Comparison of ENCODE assay signal across 17 mouse cellular contexts in genomic region chrX:162552383-162552782, GRCm38 (mm10).
DNase-seq lines count a peak whose midpoint lies in the region; ATAC-seq and TF ChIP-seq lines count a peak whose summit lies in the region.
"Had no signal": no experiment of that assay in that cellular context is flagged by ENCODE, and none has a peak within 500 bp of the region (broad histone marks: within the 10 kb centered on the region; RNA-seq: fewer than 3 reads in every experiment).

No protein-coding gene starts in this region.

- no peak for ATAC-seq in kidney, postnatal 0 days (replicated peaks; ENCODE audit: low FRiP score, low read depth)
- ATAC-seq in hindbrain, embryonic 16.5 days = peak; percentile 74
- ATAC-seq in heart, embryonic 12.5 days (ENCODE audit: insufficient number of reproducible peaks, low FRiP score) = no peak
- ATAC-seq: forebrain, postnatal 0 days; liver, embryonic 12.5 days had no signal

- no peak overlapping the region for H3K27ac ChIP-seq in kidney, postnatal 0 days
- no peak overlapping the region for H3K27ac ChIP-seq in kidney, adult 2 months (ENCODE audit: insufficient read depth, low read depth, low read length)
- peak overlapping the region; percentile 29; the same call in 1 of the 2 replicates for H3K27ac ChIP-seq in hindbrain, embryonic 16.5 days (ENCODE audit: low read depth, low read length)
- H3K27ac ChIP-seq in limb, embryonic 10.5 days = no peak overlapping the region
- H3K27ac ChIP-seq in heart, embryonic 12.5 days (ENCODE audit: poor library complexity, severe bottlenecking) = no peak overlapping the region
- H3K27ac ChIP-seq: embryonic facial prominence, embryonic 12.5 days; gastrocnemius, adult 2 months; heart, embryonic 15.5 days; liver, embryonic 12.5 days; lung, embryonic 15.5 days had no signal

- DNase-seq in kidney, postnatal 0 days (ENCODE audit: low spot score) = peak; percentile 12
- no peak for DNase-seq in kidney, adult 2 months
- DNase-seq in ovary, adult 18-20 months (ENCODE audit: low spot score) = peak; percentile 2
- DNase-seq in ovary, postnatal 14 days (ENCODE audit: low spot score) = no peak
- no peak for DNase-seq in limb, embryonic 10.5 days (ENCODE audit: low spot score)
- DNase-seq: cerebellum, adult 11 months; forebrain, postnatal 0 days; gastrocnemius, adult 2 months; heart, adult 18-20 months; kidney, adult 11 months; thymus, adult 18-20 months had no signal

- no peak for TF ChIP-seq POLR2A in kidney, adult 2 months (IDR thresholded peaks at IDR 0.05; ENCODE audit: low read depth, low read length)

- no peak overlapping the region for H3K4me2 ChIP-seq in kidney, postnatal 0 days (ENCODE audit: low read length)
- H3K4me2 ChIP-seq in hindbrain, embryonic 16.5 days (ENCODE audit: low read length) = no peak overlapping the region
- no peak overlapping the region for H3K4me2 ChIP-seq in heart, embryonic 12.5 days
- H3K4me2 ChIP-seq: embryonic facial prominence, embryonic 12.5 days; heart, embryonic 15.5 days; liver, embryonic 12.5 days; lung, embryonic 15.5 days had no signal

- no peaks in the 10 kb centered on the region for H3K36me3 ChIP-seq in kidney, postnatal 0 days (ENCODE audit: insufficient read depth, low read length)
- no peaks in the 10 kb centered on the region for H3K36me3 ChIP-seq in kidney, adult 2 months (ENCODE audit: control insufficient read depth, insufficient read depth, low read length)
- H3K36me3 ChIP-seq in hindbrain, embryonic 16.5 days (ENCODE audit: control insufficient read depth, insufficient read depth, low read length) = no peaks in the 10 kb centered on the region
- no peaks in the 10 kb centered on the region for H3K36me3 ChIP-seq in limb, embryonic 10.5 days
- H3K36me3 ChIP-seq in heart, embryonic 12.5 days = no peaks in the 10 kb centered on the region
- H3K36me3 ChIP-seq: embryonic facial prominence, embryonic 12.5 days; heart, embryonic 15.5 days; liver, embryonic 12.5 days; lung, embryonic 15.5 days had no signal

- no peak overlapping the region for H3K9ac ChIP-seq in kidney, postnatal 0 days (ENCODE audit: low read depth, low read length)
- no peak overlapping the region for H3K9ac ChIP-seq in hindbrain, embryonic 16.5 days (ENCODE audit: low read depth, low read length)
- no peak overlapping the region for H3K9ac ChIP-seq in heart, embryonic 12.5 days
- H3K9ac ChIP-seq: embryonic facial prominence, embryonic 12.5 days; forebrain, postnatal 0 days; heart, embryonic 15.5 days; liver, embryonic 12.5 days; lung, embryonic 15.5 days had no signal

- H3K4me3 ChIP-seq in kidney, postnatal 0 days (replicated peaks; ENCODE audit: low read depth, low read length) = no peak overlapping the region
- no peak overlapping the region for H3K4me3 ChIP-seq in kidney, adult 2 months (ENCODE audit: insufficient read depth, low read depth, low read length)
- no peak overlapping the region for H3K4me3 ChIP-seq in hindbrain, embryonic 16.5 days (ENCODE audit: low read length)
- no peak overlapping the region for H3K4me3 ChIP-seq in limb, embryonic 10.5 days
- no peak overlapping the region for H3K4me3 ChIP-seq in heart, embryonic 12.5 days
- H3K4me3 ChIP-seq: embryonic facial prominence, embryonic 12.5 days; gastrocnemius, adult 2 months; heart, embryonic 15.5 days; liver, embryonic 12.5 days; lung, embryonic 15.5 days had no signal

- H3K9me3 ChIP-seq in kidney, postnatal 0 days (replicated peaks; ENCODE audit: low read length) = no peaks in the 10 kb centered on the region
- no peaks in the 10 kb centered on the region; the same call in 1 of the 2 replicates for H3K9me3 ChIP-seq in hindbrain, embryonic 16.5 days (ENCODE audit: control insufficient read depth, low read length)
- no peaks in the 10 kb centered on the region for H3K9me3 ChIP-seq in limb, embryonic 10.5 days (replicated peaks)
- no peaks in the 10 kb centered on the region for H3K9me3 ChIP-seq in heart, embryonic 12.5 days (replicated peaks)
- H3K9me3 ChIP-seq: embryonic facial prominence, embryonic 12.5 days; heart, embryonic 15.5 days; liver, embryonic 12.5 days; lung, embryonic 15.5 days had no signal

- no peaks in the 10 kb centered on the region for H3K27me3 ChIP-seq in kidney, postnatal 0 days (ENCODE audit: insufficient read depth, low read length)
- no peaks in the 10 kb centered on the region for H3K27me3 ChIP-seq in kidney, adult 2 months (replicated peaks; ENCODE audit: control insufficient read depth, insufficient read depth, low read length)
- peaks cover 3% of the 10 kb centered on the region; the same call in 1 of the 2 replicates for H3K27me3 ChIP-seq in hindbrain, embryonic 16.5 days (replicated peaks; ENCODE audit: control insufficient read depth, insufficient read depth, low read length)
- peaks cover 93% of the 10 kb centered on the region for H3K27me3 ChIP-seq in limb, embryonic 10.5 days (ENCODE audit: low read depth, poor library complexity, severe bottlenecking)
- H3K27me3 ChIP-seq in heart, embryonic 12.5 days (replicated peaks) = no peaks in the 10 kb centered on the region
- H3K27me3 ChIP-seq: liver, embryonic 12.5 days had no signal

- TF ChIP-seq CTCF in kidney, postnatal 0 days (IDR thresholded peaks at IDR 0.05; ENCODE audit: low read depth) = no peak
- no peak for TF ChIP-seq CTCF in kidney, adult 2 months (conservative IDR thresholded peaks at IDR 0.05; ENCODE audit: insufficient read depth, insufficient read length, low read depth, low read length)

- WGBS in kidney, postnatal 0 days = 49% methylated on average over 8 of the region's 8 CpGs
- 39% methylated on average over 7 of the region's 8 CpGs for WGBS in kidney, adult 2 months
- 35% methylated on average over 8 of the region's 8 CpGs for WGBS in hindbrain, embryonic 16.5 days
- 41% methylated on average over 8 of the region's 8 CpGs for WGBS in limb, embryonic 10.5 days
- WGBS in heart, embryonic 12.5 days = 51% methylated on average over 8 of the region's 8 CpGs

- no peaks in the 10 kb centered on the region for H3K4me1 ChIP-seq in kidney, postnatal 0 days (replicated peaks; ENCODE audit: insufficient read depth, low read length)
- H3K4me1 ChIP-seq in kidney, adult 2 months (ENCODE audit: control insufficient read depth, insufficient read depth, low read length) = no peaks in the 10 kb centered on the region
- H3K4me1 ChIP-seq in hindbrain, embryonic 16.5 days (ENCODE audit: control insufficient read depth, insufficient read depth, low read depth, low read length) = no peaks in the 10 kb centered on the region
- H3K4me1 ChIP-seq in limb, embryonic 10.5 days = 0 out of 2 replicates have a peak, but pooled peaks cover 3% of the 10 kb centered on the region
- H3K4me1 ChIP-seq in heart, embryonic 12.5 days (replicated peaks) = no peaks in the 10 kb centered on the region
- H3K4me1 ChIP-seq: embryonic facial prominence, embryonic 12.5 days; liver, embryonic 12.5 days had no signal

Comparison
In these comparisons a context has a peak if more than half of its experiments do, and no peak if none do; other contexts are left out.
1. DNase-seq: peak in kidney, postnatal 0 days (single experiment) and ovary, adult 18-20 months (single experiment); none in kidney, adult 2 months (single experiment), ovary, postnatal 14 days (single experiment) and limb, embryonic 10.5 days (single experiment).